Mouse (Mus musculus) embryo, embryonic 10 days (tissue): ENCODE data around the gene Gas7.

Experiments used
- DNase-seq: peaks from one replicate; pipeline ENCODE4 v3.0.0-alpha.2; 2015; ENCODE audit warnings: low spot score

Gene Gas7

GRCm38 (mm10) chr11:67535703-67536102, 80.5 kb downstream of the Gas7 start:
- no peak for DNase-seq

GRCm38 (mm10) chr11:67536413-67536812, 81.2 kb downstream of the Gas7 start:
- no peak for DNase-seq

- DNase-seq, result no peak
Observed at GRCm38 (mm10) chr11:67537353-67537752, 82.1 kb downstream of the Gas7 start.

- DNase-seq, result no peak
Observed at GRCm38 (mm10) chr11:67538557-67538956, 83.3 kb downstream of the Gas7 start.

GRCm38 (mm10) chr11:67544656-67545432, 89.6 kb downstream of the Gas7 start:
- DNase-seq, result peak; percentile 44

- peak; percentile 13 for DNase-seq
Observed at GRCm38 (mm10) chr11:67546582-67546981, 91.3 kb downstream of the Gas7 start.

- no peak for DNase-seq
Observed at GRCm38 (mm10) chr11:67549306-67549705, 94.1 kb downstream of the Gas7 start.

- DNase-seq, result no peak
Observed at GRCm38 (mm10) chr11:67549762-67550488, 94.7 kb downstream of the Gas7 start.

- DNase-seq, result no peak
Observed at GRCm38 (mm10) chr11:67552400-67552799, 97.2 kb downstream of the Gas7 start.

- DNase-seq, result no peak
Observed at GRCm38 (mm10) chr11:67554276-67554675, 99.0 kb downstream of the Gas7 start.

- no peak for DNase-seq
Observed at GRCm38 (mm10) chr11:67556360-67556759, 101.1 kb downstream of the Gas7 start.

GRCm38 (mm10) chr11:67558772-67559448, 103.7 kb downstream of the Gas7 start:
- DNase-seq, result peak; percentile 51

GRCm38 (mm10) chr11:67559522-67559921, 104.3 kb downstream of the Gas7 start:
- DNase-seq, result no peak

GRCm38 (mm10) chr11:67561631-67562030, 106.4 kb downstream of the Gas7 start:
- peak; percentile 35 for DNase-seq

GRCm38 (mm10) chr11:67563141-67563540, 107.9 kb downstream of the Gas7 start:
- no peak for DNase-seq

- DNase-seq, result no peak
Observed at GRCm38 (mm10) chr11:67564003-67564637, 108.9 kb downstream of the Gas7 start.

- no peak for DNase-seq
Observed at GRCm38 (mm10) chr11:67565512-67565911, 110.3 kb downstream of the Gas7 start.

- no peak for DNase-seq
Observed at GRCm38 (mm10) chr11:67566704-67567103, 111.5 kb downstream of the Gas7 start.

- no peak for DNase-seq
Observed at GRCm38 (mm10) chr11:67567184-67567583, 111.9 kb downstream of the Gas7 start.

- DNase-seq, result no peak
Observed at GRCm38 (mm10) chr11:67567991-67568390, 112.8 kb downstream of the Gas7 start.

- DNase-seq, result no peak
Observed at GRCm38 (mm10) chr11:67568815-67569214, 113.6 kb downstream of the Gas7 start.

- no peak for DNase-seq
Observed at GRCm38 (mm10) chr11:67570947-67571346, 115.7 kb downstream of the Gas7 start.
